Mouse (Mus musculus) activated CD4-positive, CD25-positive, alpha-beta regulatory T cell, adult 9 weeks (primary cell): ENCODE results near the gene Smarce1. TPM values are rescaled to one million over a fixed set of nuclear protein-coding genes. Genes with fewer than 3 reads are reported as not detected.

Experiments
- polyA plus RNA-seq: library from polyadenylated mRNA; unstranded; fragments of 100-300 nt; shearing (Covaris generic); gene quantifications from one replicate; pipeline ENCODE4 v1.2.1, GENCODE M21; 2017

Smarce1 gene
- polyA plus RNA-seq: 205 TPM

DNA sequence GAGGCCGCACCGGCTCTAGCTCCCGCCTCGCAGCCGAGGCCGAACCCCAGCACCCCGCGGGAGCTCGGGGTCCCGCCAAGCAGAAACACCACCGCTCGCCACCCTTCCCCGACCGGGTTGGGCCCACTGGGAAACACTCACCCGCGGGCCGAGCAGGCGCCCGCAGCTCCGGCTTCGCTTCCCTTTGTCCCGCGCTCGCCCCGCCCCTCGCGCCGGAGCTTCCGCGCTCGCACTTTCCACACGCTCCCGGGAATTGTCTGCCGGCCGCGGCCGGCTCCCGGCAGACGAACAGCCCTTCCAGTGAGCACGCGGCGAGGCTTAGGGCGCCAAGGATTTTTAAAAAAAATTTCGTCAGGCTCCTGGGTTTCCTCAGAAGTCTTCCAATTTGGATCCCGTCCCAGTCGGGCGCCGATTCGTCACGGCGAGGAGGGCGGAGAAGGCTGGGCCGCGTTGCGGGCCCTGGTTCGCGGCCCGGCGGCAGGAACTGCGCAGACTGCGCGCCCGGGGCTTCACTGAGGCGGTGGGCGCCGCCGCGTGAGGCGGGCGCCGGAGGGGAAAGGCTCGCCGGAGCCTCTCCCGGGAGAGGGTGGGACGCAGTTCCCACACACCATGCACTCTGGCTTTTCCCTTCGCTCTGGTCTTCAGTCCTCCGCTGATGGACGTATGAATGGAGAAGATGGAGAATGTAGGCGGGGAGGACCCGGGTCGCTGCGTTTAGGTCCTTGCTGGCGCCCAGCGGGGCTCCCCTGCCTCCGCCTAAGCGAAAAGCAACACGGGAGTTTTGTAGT lies at the start of gene Smarce1:
TSS of gene Smarce1 (minus strand) at position 757 of the 788 bp plus-strand sequence.

DNA sequence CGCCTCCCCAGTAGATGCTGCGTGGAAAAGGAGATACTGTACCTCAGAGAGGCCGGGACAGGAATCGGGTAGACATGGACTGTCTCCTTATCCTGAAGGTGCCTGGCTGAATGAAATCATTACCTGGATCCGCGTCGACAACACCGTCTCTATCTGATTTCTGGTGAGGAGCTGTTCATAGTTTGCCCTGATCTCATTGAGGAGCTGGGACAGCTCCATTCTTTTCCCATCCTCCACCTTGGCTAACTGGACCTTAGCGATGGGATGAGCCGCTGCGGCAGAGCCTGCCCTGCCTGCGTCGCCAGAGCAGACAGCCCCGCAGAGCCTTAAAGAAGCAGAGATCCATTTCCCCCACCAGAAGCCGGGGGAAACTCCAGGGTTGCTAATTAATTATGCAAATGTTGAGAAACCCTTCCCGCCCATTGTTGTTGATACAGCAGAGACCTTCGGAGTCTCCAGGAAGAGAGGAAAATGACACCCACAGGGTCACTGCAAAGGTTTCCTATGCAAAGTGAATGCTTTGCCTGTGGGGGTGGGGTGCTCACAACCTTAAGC lies 13.1 kb upstream of the Smarce1 start, which contains the start of gene Krt222:
TSS of gene Krt222 (minus strand) at position 266 of the 555 bp plus-strand sequence.

Other genes with a start within 250 kb of the Smarce1 start
- not detected for gene Gjd3, start 248.0 kb downstream of the Smarce1 start, polyA plus RNA-seq
- gene Top2a, start 206.8 kb downstream of the Smarce1 start, polyA plus RNA-seq: 33.4 TPM
- gene Igfbp4, start 189.8 kb downstream of the Smarce1 start, polyA plus RNA-seq: 20.6 TPM
- 0.13 TPM for gene Tns4, start 141.7 kb downstream of the Smarce1 start, polyA plus RNA-seq
- 390 TPM for gene Ccr7, start 75.9 kb downstream of the Smarce1 start, polyA plus RNA-seq
- 1.2 TPM for gene Krt222, start 13.1 kb upstream of the Smarce1 start, polyA plus RNA-seq
- gene Krt24, start 54.2 kb upstream of the Smarce1 start, polyA plus RNA-seq: not detected
- not detected for gene Krt25, start 91.9 kb upstream of the Smarce1 start, polyA plus RNA-seq
- not detected for gene Krt26, start 106.9 kb upstream of the Smarce1 start, polyA plus RNA-seq
- gene Krt27, start 120.1 kb upstream of the Smarce1 start, polyA plus RNA-seq: not detected
- gene Krt28, start 143.9 kb upstream of the Smarce1 start, polyA plus RNA-seq: not detected
- gene Krt10, start 158.3 kb upstream of the Smarce1 start, polyA plus RNA-seq: 12.6 TPM
- not detected for gene Krt12, start 191.2 kb upstream of the Smarce1 start, polyA plus RNA-seq
- not detected for gene Krt20, start 207.1 kb upstream of the Smarce1 start, polyA plus RNA-seq